8 mouse cellular contexts compared by ENCODE assay signal in genomic region chr14:46885429-46885755, GRCm38 (mm10). TPM values are rescaled to one million over a fixed set of nuclear protein-coding genes. Genes with fewer than 3 reads are reported as not detected.
DNase-seq lines count a peak whose midpoint lies in the region; ATAC-seq and TF ChIP-seq lines count a peak whose summit lies in the region.

No protein-coding gene starts in this region.

- H3K9me3 ChIP-seq in embryonic facial prominence, embryonic 15.5 days (replicated peaks) = no peaks in the 10 kb centered on the region
- no peaks in the 10 kb centered on the region for H3K9me3 ChIP-seq in intestine, embryonic 14.5 days (ENCODE audit: control insufficient read depth, low read length)
- H3K9me3 ChIP-seq in midbrain, postnatal 0 days (ENCODE audit: low read length) = no peaks in the 10 kb centered on the region

- WGBS in kidney, adult 2 months = 14% methylated on average over 7 of the region's 7 CpGs
- WGBS in embryonic facial prominence, embryonic 15.5 days = 2% methylated on average over 7 of the region's 7 CpGs
- WGBS in intestine, embryonic 14.5 days = 4% methylated on average over 7 of the region's 7 CpGs
- under 1% methylated on average over 7 of the region's 7 CpGs for WGBS in midbrain, postnatal 0 days

- H3K4me2 ChIP-seq in embryonic facial prominence, embryonic 15.5 days (replicated peaks) = peak overlapping the region; percentile 87
- peak overlapping the region; percentile 96 for H3K4me2 ChIP-seq in intestine, embryonic 14.5 days (ENCODE audit: low read length)
- peak overlapping the region; percentile 94 for H3K4me2 ChIP-seq in midbrain, postnatal 0 days (ENCODE audit: low read depth, low read length, poor library complexity, severe bottlenecking)

- no peaks in the 10 kb centered on the region for H3K36me3 ChIP-seq in kidney, adult 2 months (ENCODE audit: control insufficient read depth, insufficient read depth, low read length)
- peaks cover 6% of the 10 kb centered on the region; the same call in 1 of the 2 replicates for H3K36me3 ChIP-seq in embryonic facial prominence, embryonic 15.5 days
- peaks cover 13% of the 10 kb centered on the region; the same call in 1 of the 2 replicates for H3K36me3 ChIP-seq in intestine, embryonic 14.5 days (ENCODE audit: control insufficient read depth, insufficient read depth, low read length)
- no peaks in the 10 kb centered on the region for H3K36me3 ChIP-seq in midbrain, postnatal 0 days (ENCODE audit: insufficient read depth, low read length)

- no peak for DNase-seq in kidney, adult 2 months
- DNase-seq in kidney, postnatal 4 days = no peak
- no peak for DNase-seq in intestine, embryonic 14.5 days (ENCODE audit: low spot score)
- DNase-seq in midbrain, postnatal 0 days (ENCODE audit: low spot score) = no peak
- no peak for DNase-seq in MN1 (ENCODE audit: low spot score)
- DNase-seq in testis, postnatal 14 days (ENCODE audit: low spot score) = no peak
- DNase-seq in frontal cortex, postnatal 14 days (ENCODE audit: low spot score in 2 of 2) = no peak

- peak overlapping the region; percentile 35; the same call in 1 of the 2 replicates for H3K9ac ChIP-seq in embryonic facial prominence, embryonic 15.5 days
- H3K9ac ChIP-seq in intestine, embryonic 14.5 days (ENCODE audit: low read length) = peak overlapping the region; percentile 74
- peak overlapping the region; percentile 71 for H3K9ac ChIP-seq in midbrain, postnatal 0 days (replicated peaks; ENCODE audit: low read length, poor library complexity, severe bottlenecking)

- no peak for TF ChIP-seq POLR2A in kidney, adult 2 months (IDR thresholded peaks at IDR 0.05; ENCODE audit: low read depth, low read length)

- H3K27me3 ChIP-seq in kidney, adult 2 months (replicated peaks; ENCODE audit: control insufficient read depth, insufficient read depth, low read length) = no peaks in the 10 kb centered on the region; the same call in 1 of the 2 replicates
- H3K27me3 ChIP-seq in embryonic facial prominence, embryonic 15.5 days = no peaks in the 10 kb centered on the region
- H3K27me3 ChIP-seq in intestine, embryonic 14.5 days (replicated peaks; ENCODE audit: control insufficient read depth, insufficient read depth, low read length) = no peaks in the 10 kb centered on the region
- no peaks in the 10 kb centered on the region for H3K27me3 ChIP-seq in midbrain, postnatal 0 days (ENCODE audit: insufficient read depth, low read length)

- peaks cover 3% of the 10 kb centered on the region; the same call in 1 of the 2 replicates for H3K4me1 ChIP-seq in kidney, adult 2 months (ENCODE audit: control insufficient read depth, insufficient read depth, low read length)
- peaks cover 37% of the 10 kb centered on the region for H3K4me1 ChIP-seq in embryonic facial prominence, embryonic 15.5 days
- H3K4me1 ChIP-seq in intestine, embryonic 14.5 days (replicated peaks; ENCODE audit: control insufficient read depth, insufficient read depth, low read length) = peaks cover 16% of the 10 kb centered on the region
- H3K4me1 ChIP-seq in midbrain, postnatal 0 days (ENCODE audit: insufficient read depth, low read length) = peaks cover 7% of the 10 kb centered on the region; the same call in 1 of the 2 replicates

- H3K27ac ChIP-seq in kidney, adult 2 months (ENCODE audit: insufficient read depth, low read depth, low read length) = no peak overlapping the region; the same call in 1 of the 2 replicates
- peak overlapping the region; percentile 90 for H3K27ac ChIP-seq in embryonic facial prominence, embryonic 15.5 days (replicated peaks)
- H3K27ac ChIP-seq in intestine, embryonic 14.5 days (ENCODE audit: low read depth) = peak overlapping the region; percentile 87
- H3K27ac ChIP-seq in midbrain, postnatal 0 days (ENCODE audit: low read depth, low read length) = peak overlapping the region; percentile 80

- peak overlapping the region; percentile 58 for H3K4me3 ChIP-seq in kidney, adult 2 months (ENCODE audit: insufficient read depth, low read depth, low read length)
- H3K4me3 ChIP-seq in embryonic facial prominence, embryonic 15.5 days (replicated peaks) = peak overlapping the region; percentile 65
- peak overlapping the region; percentile 75 for H3K4me3 ChIP-seq in intestine, embryonic 14.5 days (ENCODE audit: low read depth, low read length)
- peak overlapping the region; percentile 71 for H3K4me3 ChIP-seq in midbrain, postnatal 0 days (ENCODE audit: low read depth, low read length)

- no peak for TF ChIP-seq CTCF in kidney, adult 2 months (conservative IDR thresholded peaks at IDR 0.05; ENCODE audit: insufficient read depth, insufficient read length, low read depth, low read length)
- peak; percentile 49 for TF ChIP-seq CTCF in midbrain, postnatal 0 days (IDR thresholded peaks at IDR 0.05)

- ATAC-seq in embryonic facial prominence, embryonic 15.5 days (ENCODE audit: insufficient number of reproducible peaks, low FRiP score, low TSS enrichment, low read depth) = no peak
- ATAC-seq in intestine, embryonic 14.5 days (replicated peaks; ENCODE audit: low FRiP score, low TSS enrichment, low read depth) = no peak
- ATAC-seq in midbrain, postnatal 0 days (ENCODE audit: low FRiP score) = no peak

RNA-seq across cellular contexts. Expression of gene Samd4, which starts 2.7 kb away (rescaled TPM):
- polyA plus RNA-seq in kidney, adult 2 months (2012; rRNA removed) = 3.9 and 4.6 TPM in 2 replicates
- polyA plus RNA-seq in embryonic facial prominence, embryonic 15.5 days (2015; fragmentation: Nextera tagmentation; extraction: Ambion mirVana) = 14.6 and 15.4 TPM in 2 replicates
- polyA plus RNA-seq in intestine, embryonic 14.5 days (2014; fragmentation: Nextera tagmentation; extraction: Ambion mirVana) = 4.4 and 4.9 TPM in 2 replicates
- total RNA-seq in midbrain, postnatal 0 days (2014; rRNA removed) = 16.0 and 19.8 TPM in 2 replicates
- 4.4 and 5.1 TPM in 2 replicates for polyA plus RNA-seq in midbrain, postnatal 0 days (2015; fragmentation: Nextera tagmentation; extraction: Ambion mirVana)

RNA-seq across cellular contexts. Expression of gene Cgrrf1, which starts 53.5 kb away (rescaled TPM):
- polyA plus RNA-seq in kidney, adult 2 months (2012; rRNA removed) = 33.0 and 35.9 TPM in 2 replicates
- polyA plus RNA-seq in embryonic facial prominence, embryonic 15.5 days (2015; fragmentation: Nextera tagmentation; extraction: Ambion mirVana) = 20.9 and 22.3 TPM in 2 replicates
- polyA plus RNA-seq in intestine, embryonic 14.5 days (2014; fragmentation: Nextera tagmentation; extraction: Ambion mirVana) = 25.3 and 28.6 TPM in 2 replicates
- total RNA-seq in midbrain, postnatal 0 days (2014; rRNA removed) = 25.6 and 36.0 TPM in 2 replicates
- polyA plus RNA-seq in midbrain, postnatal 0 days (2015; fragmentation: Nextera tagmentation; extraction: Ambion mirVana) = 24.4 and 24.5 TPM in 2 replicates
